Mouse (Mus musculus) megakaryocyte, adult 5-6 weeks (primary cell): Measurements from ENCODE around the gene Tgif2lx1. TPM values are rescaled to one million over a fixed set of nuclear protein-coding genes. Genes with fewer than 3 reads are reported as not detected.
"Not testable (repeated sequence)": the region's sequence is repeated elsewhere in the genome, so short reads cannot be mapped to it uniquely, and the experiment has no call there.

Experiments used
- ATAC-seq: 2 replicates; pipeline ENCODE4 v1.8.0; 2016; ENCODE audit warnings: mild to moderate bottlenecking, inconsistent platforms; ENCODE audit not compliant: poor library complexity, severe bottlenecking
- total RNA-seq, 2 experiments: library from RNA; stranded (forward) in 1 of 2; stranded (reverse) in 1 of 2; fragments of 153-499, 151-499 nt in 1 of 2; fragments of 221-1000, 200-1000 nt in 1 of 2; gene quantifications; 2 replicates each; pipeline versions ENCODE4 v1.2.3 to v1.2.4; 2015 to 2017

Tgif2lx1 gene
- not detected in 2 replicates for total RNA-seq (2015)
- total RNA-seq (2017), result not detected in 2 replicates

GRCm38 (mm10) chrX:118480637-118481036 lies at the start of gene Tgif2lx1:
Gene Tgif2lx1, minus strand, starts transcription at chrX:118480737.
- not testable (repeated sequence) for ATAC-seq

Other genes with a start within 250 kb of the Tgif2lx1 start
- not detected in 2 replicates for gene Tgif2lx2, start 53.5 kb downstream of the Tgif2lx1 start, total RNA-seq (2015)
- not detected in 2 replicates for gene Tgif2lx2, start 53.5 kb downstream of the Tgif2lx1 start, total RNA-seq (2017)